Mouse (Mus musculus) embryonic facial prominence, embryonic 12.5 days (tissue): ENCODE data around the gene Adam1b. TPM values are rescaled to one million over a fixed set of nuclear protein-coding genes. Genes with fewer than 3 reads are reported as not detected.
A peak's percentile ranks its signal among the peaks of the same experiment; 100 is the strongest.

ENCODE experiments used
- ATAC-seq: fragments of 200-750 bp; cut with Nextera tagmentation; 2 replicates; pipeline ENCODE4 v1.8.0; 2017; ENCODE audit not compliant: insufficient number of reproducible peaks, insufficient read depth, low FRiP score, low TSS enrichment
- H3K27ac ChIP-seq: fragments of 300-500 bp; sonication (generic); 2 replicates; pipeline ENCODE4 v1.5.1; 2016; ENCODE audit warnings: mild to moderate bottlenecking
- H3K27me3 ChIP-seq: fragments of 300-500 bp; sonication (generic); 2 replicates; pipeline ENCODE4 v1.6.1; 2016; ENCODE audit warnings: mild to moderate bottlenecking, moderate library complexity
- H3K36me3 ChIP-seq: fragments of 300-500 bp; sonication (generic); 2 replicates; pipeline ENCODE4 v1.6.1; 2016; ENCODE audit warnings: mild to moderate bottlenecking
- H3K4me1 ChIP-seq: fragments of 300-500 bp; sonication (generic); 2 replicates; pipeline ENCODE4 v1.6.1; 2016
- H3K4me2 ChIP-seq: fragments of 300-500 bp; sonication (generic); replicated peaks from 2 replicates; pipeline ENCODE4 v1.6.1; 2016; ENCODE audit warnings: mild to moderate bottlenecking, moderate library complexity
- H3K4me3 ChIP-seq: fragments of 300-500 bp; sonication (generic); 2 replicates; pipeline ENCODE4 v1.5.1; 2016; ENCODE audit warnings: mild to moderate bottlenecking
- H3K9ac ChIP-seq: fragments of 300-500 bp; sonication (generic); 2 replicates; pipeline ENCODE4 v1.6.1; 2016; ENCODE audit warnings: mild to moderate bottlenecking, moderate library complexity
- H3K9me3 ChIP-seq: fragments of 300-500 bp; sonication (generic); 2 replicates; pipeline ENCODE4 v1.6.1; 2016; ENCODE audit warnings: mild to moderate bottlenecking, moderate library complexity
- WGBS: fragments of 180-500 bp; shearing (Covaris S2); methylation state at CpG from one replicate; pipeline ENCODE4 v1.1.7; 2016; 5-methylcytosine and 5-hydroxymethylcytosine counted together
- polyA plus RNA-seq: library from polyadenylated mRNA; unstranded; fragments of >200 nt; fragmentation: Nextera tagmentation; extraction: Ambion mirVana; gene quantifications from 2 replicates; pipeline ENCODE4 v1.2.1, GENCODE M21; 2016

Gene Adam1b
- polyA plus RNA-seq, 1 experiment from 2014 or later, result not detected

- Histone ChIP-seq H3K4me2 (peak overlapping the region; percentile 71; the same call in 1 of the 2 replicates), H3K4me3 (no peak overlapping the region), H3K27me3 (no peaks in the 10 kb centered on the region), H3K9ac (no peak overlapping the region; the same call in 1 of the 2 replicates), H3K27ac (no peak overlapping the region), H3K36me3 (0 out of 2 replicates have a peak, but pooled peaks cover 4% of the 10 kb centered on the region), H3K9me3 (no peaks in the 10 kb centered on the region), H3K4me1 (peaks cover 23% of the 10 kb centered on the region)
- 88% methylated on average over 13 of the region's 13 CpGs for WGBS
- ATAC-seq, result no peak
These were observed 49.3 kb downstream of the Adam1b start for GRCm38 (mm10) chr5:121453743-121454502.

DNA sequence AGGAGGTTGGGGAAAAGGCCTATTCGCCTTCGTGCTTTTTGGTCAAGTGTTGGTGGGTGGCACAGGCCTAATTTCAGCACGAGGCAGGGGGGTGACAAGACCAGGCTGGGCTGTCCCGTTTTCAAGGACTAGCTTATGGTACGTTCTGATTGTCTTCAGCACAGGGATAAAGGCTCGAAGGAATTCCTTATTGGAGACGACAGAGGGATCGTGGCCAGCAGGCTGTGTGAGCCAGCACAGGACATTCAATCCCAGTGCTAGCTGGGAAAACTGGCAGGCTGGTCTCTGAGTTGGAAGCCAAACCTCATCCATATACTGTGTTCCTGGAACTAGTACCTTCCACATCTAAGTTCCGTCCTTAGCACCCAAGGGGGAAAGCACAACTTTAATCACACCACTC lies 50.3 kb downstream of the Adam1b start:
- peak overlapping the region; percentile 94 for H3K27ac ChIP-seq
- ATAC-seq, result 0 out of 2 replicates have a peak, but pooled peaks have one; percentile 3
- peaks cover 15% of the 10 kb centered on the region for H3K36me3 ChIP-seq
- H3K9me3 ChIP-seq, result no peaks in the 10 kb centered on the region
- peak overlapping the region; percentile 94 for H3K9ac ChIP-seq
- H3K27me3 ChIP-seq, result no peaks in the 10 kb centered on the region
- H3K4me1 ChIP-seq, result peaks cover 23% of the 10 kb centered on the region
- 11% methylated on average over 9 of the region's 9 CpGs for WGBS
- peak overlapping the region; percentile 71 for H3K4me2 ChIP-seq
- peak overlapping the region; percentile 91 for H3K4me3 ChIP-seq

GRCm38 (mm10) chr5:121452026-121452869 lies 51.0 kb downstream of the Adam1b start, which contains the start of gene Erp29:
Gene Erp29, minus strand, starts transcription at chr5:121452506.
- Histone ChIP-seq H3K9me3 (no peaks in the 10 kb centered on the region), H3K27me3 (no peaks in the 10 kb centered on the region), H3K36me3 (peaks cover 20% of the 10 kb centered on the region), H3K4me1 (peaks cover 23% of the 10 kb centered on the region), H3K9ac (peak within 1 kb of the TSS; percentile 94), H3K4me3 (peak within 1 kb of the TSS; percentile 91), H3K4me2 (peak within 1 kb of the TSS; percentile 85), H3K27ac (peak within 1 kb of the TSS; percentile 94)
- under 1% methylated on average over 89 of the region's 97 CpGs for WGBS
- peak; percentile 86 for ATAC-seq

- Histone ChIP-seq H3K4me2 (peak within 1 kb of the TSS; percentile 85), H3K36me3 (peaks cover 26% of the 10 kb centered on the region), H3K9me3 (no peaks in the 10 kb centered on the region), H3K27ac (peak within 1 kb of the TSS; percentile 94), H3K4me1 (peaks cover 23% of the 10 kb centered on the region), H3K9ac (peak within 1 kb of the TSS; percentile 94), H3K27me3 (no peaks in the 10 kb centered on the region), H3K4me3 (peak within 1 kb of the TSS; percentile 91)
- ATAC-seq, result no peak; the same call in 1 of the 2 replicates
- WGBS, result under 1% methylated on average over 17 of the region's 17 CpGs
These were observed 51.6 kb downstream of the Adam1b start, which contains the start of gene Tmem116 for GRCm38 (mm10) chr5:121451644-121452025. Gene Tmem116, plus strand, starts transcription at chr5:121451893.

GRCm38 (mm10) chr5:121451203-121451602 lies 52.0 kb downstream of the Adam1b start:
- H3K27ac ChIP-seq, result peak overlapping the region; percentile 94
- H3K4me3 ChIP-seq, result peak overlapping the region; percentile 91
- H3K27me3 ChIP-seq, result no peaks in the 10 kb centered on the region
- peaks cover 31% of the 10 kb centered on the region for H3K36me3 ChIP-seq
- peak overlapping the region; percentile 94 for H3K9ac ChIP-seq
- H3K4me2 ChIP-seq, result peak overlapping the region; percentile 85
- no peak for ATAC-seq
- no peaks in the 10 kb centered on the region for H3K9me3 ChIP-seq
- 30% methylated on average over 8 of the region's 8 CpGs for WGBS
- peaks cover 23% of the 10 kb centered on the region for H3K4me1 ChIP-seq

- no peak for ATAC-seq
- Histone ChIP-seq H3K4me3 (no peak overlapping the region), H3K9ac (no peak overlapping the region), H3K27ac (no peak overlapping the region), H3K4me1 (peaks cover 23% of the 10 kb centered on the region), H3K27me3 (no peaks in the 10 kb centered on the region), H3K9me3 (no peaks in the 10 kb centered on the region), H3K36me3 (peaks cover 38% of the 10 kb centered on the region), H3K4me2 (no peak overlapping the region; the same call in 1 of the 2 replicates)
- 83% methylated on average over 9 of the region's 9 CpGs for WGBS
These were observed 52.8 kb downstream of the Adam1b start for GRCm38 (mm10) chr5:121450476-121450875.

Other genes with a start within 250 kb of the Adam1b start
- 81.0 and 87.6 TPM in 2 replicates for gene Trafd1, start 117.8 kb downstream of the Adam1b start, polyA plus RNA-seq
- gene Naa25, start 105.5 kb downstream of the Adam1b start, polyA plus RNA-seq, result 40.7 and 41.8 TPM in 2 replicates
- 1.3 and 1.4 TPM in 2 replicates for gene Tmem116, start 51.5 kb downstream of the Adam1b start, polyA plus RNA-seq
- 135 and 137 TPM in 2 replicates for gene Erp29, start 50.9 kb downstream of the Adam1b start, polyA plus RNA-seq
- gene Adam1a, start 42.0 kb upstream of the Adam1b start, polyA plus RNA-seq, result 2.0 and 2.1 TPM in 2 replicates
- 0.46 TPM in 1 of 2 replicates, not detected in the other for gene Gm42878, start 42.0 kb upstream of the Adam1b start, polyA plus RNA-seq
- gene Mapkapk5, start 42.5 kb upstream of the Adam1b start, polyA plus RNA-seq, result 59.5 and 62.9 TPM in 2 replicates
- 235 and 258 TPM in 2 replicates for gene Aldh2, start 90.4 kb upstream of the Adam1b start, polyA plus RNA-seq
- 2.1 and 2.5 TPM in 2 replicates for gene Acad12, start 115.5 kb upstream of the Adam1b start, polyA plus RNA-seq
- 1.6 and 2.2 TPM in 2 replicates for gene Acad10, start 157.1 kb upstream of the Adam1b start, polyA plus RNA-seq
- 47.7 and 51.2 TPM in 2 replicates for gene Brap, start 157.1 kb upstream of the Adam1b start, polyA plus RNA-seq
- 72.3 and 91.6 TPM in 2 replicates for gene Atxn2, start 207.9 kb upstream of the Adam1b start, polyA plus RNA-seq